Mouse (Mus musculus): ENCODE results near the gene Lingo3. TPM values are rescaled to one million over a fixed set of nuclear protein-coding genes. Genes with fewer than 3 reads are reported as not detected.

Lingo3 gene
- polyA plus RNA-seq, 1 experiment: 0.31 TPM

DNA sequence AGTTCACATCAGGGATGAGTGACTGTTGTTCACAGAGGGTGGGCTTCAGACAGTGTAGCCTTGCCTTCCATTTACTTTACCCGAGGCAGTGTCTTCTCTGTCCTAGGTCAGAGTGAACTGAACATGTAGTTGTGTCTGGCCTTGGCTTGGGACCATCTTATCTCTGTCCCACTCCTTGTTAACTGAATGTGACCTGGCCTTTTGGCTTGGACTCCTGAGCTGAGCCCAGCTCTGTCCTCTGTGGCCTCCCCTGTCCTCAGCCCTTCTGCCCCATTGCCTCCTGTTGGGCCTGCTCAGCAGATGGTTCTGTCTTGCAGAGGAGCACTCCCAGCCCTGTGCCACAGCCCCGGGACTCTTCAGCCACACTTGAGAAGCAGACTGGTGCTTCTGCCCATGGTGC lies 56.3 kb downstream of the Lingo3 start:
- no peak for TF ChIP-seq POLR2A (IDR thresholded peaks at IDR 0.05; ENCODE audit: borderline replicate concordance, extremely low read depth, low read depth, low read length)
- TF ChIP-seq CTCF (IDR thresholded peaks at IDR 0.05; ENCODE audit: insufficient read depth, low read length): no peak
- Histone ChIP-seq H3K4me1 (ENCODE audit: control insufficient read depth, insufficient read depth, low read length) (no peaks in the 10 kb centered on the region), H3K4me3 (replicated peaks; ENCODE audit: extremely low read depth, low read depth, low read length) (no peak overlapping the region)
- 81% methylated on average over 2 of the region's 2 CpGs for WGBS
- no peak for DNase-seq

DNA sequence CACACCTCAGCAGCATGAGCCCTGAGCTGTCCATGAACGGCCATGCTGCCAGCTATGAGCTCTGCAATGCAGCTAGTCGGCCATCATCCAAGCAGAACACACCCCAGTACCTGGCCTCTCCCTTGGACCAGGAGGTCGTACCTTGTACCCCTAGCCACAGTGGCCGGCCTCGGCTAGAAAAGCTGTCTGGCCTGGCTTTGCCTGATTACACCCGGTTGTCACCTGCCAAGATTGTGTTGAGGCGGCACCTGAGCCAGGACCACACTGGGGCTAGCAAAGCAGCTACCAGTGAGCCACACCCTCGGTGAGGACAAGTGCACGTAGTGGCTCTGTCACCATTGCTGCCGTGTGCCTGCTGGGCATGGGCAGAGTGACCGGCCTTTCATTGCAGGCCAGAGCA lies 57.9 kb downstream of the Lingo3 start:
- DNase-seq: no peak
- 90% methylated on average over 11 of the region's 11 CpGs for WGBS
- no peak overlapping the region for H3K4me3 ChIP-seq (replicated peaks; ENCODE audit: extremely low read depth, low read depth, low read length)
- no peak for TF ChIP-seq POLR2A (IDR thresholded peaks at IDR 0.05; ENCODE audit: borderline replicate concordance, extremely low read depth, low read depth, low read length)
- no peak for TF ChIP-seq CTCF (IDR thresholded peaks at IDR 0.05; ENCODE audit: insufficient read depth, low read length)
- H3K4me1 ChIP-seq (ENCODE audit: control insufficient read depth, insufficient read depth, low read length): no peaks in the 10 kb centered on the region

DNA sequence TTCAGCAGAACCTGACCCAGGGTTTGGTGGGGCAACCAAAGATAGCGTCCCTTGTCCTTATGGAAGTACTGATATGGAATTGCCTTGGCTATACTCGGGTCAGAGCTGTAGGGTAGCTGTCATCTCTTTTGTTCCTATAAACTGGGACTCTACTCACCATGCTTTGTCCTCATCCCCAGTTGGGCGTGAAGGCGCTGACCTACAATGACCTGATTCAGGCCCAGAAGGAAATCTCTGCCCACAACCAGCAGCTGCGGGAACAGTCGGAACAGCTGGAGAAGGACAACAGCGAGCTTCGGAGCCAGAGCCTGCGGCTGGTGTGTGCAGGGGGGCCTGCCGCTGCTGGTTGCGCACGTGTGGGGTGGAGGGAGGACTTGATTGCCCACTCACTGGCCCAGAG lies 59.0 kb downstream of the Lingo3 start:
- TF ChIP-seq POLR2A (IDR thresholded peaks at IDR 0.05; ENCODE audit: borderline replicate concordance, extremely low read depth, low read depth, low read length) (no peak), CTCF (IDR thresholded peaks at IDR 0.05; ENCODE audit: insufficient read depth, low read length) (no peak)
- WGBS: 85% methylated on average over 12 of the region's 12 CpGs
- DNase-seq: no peak
- Histone ChIP-seq H3K4me1 (ENCODE audit: control insufficient read depth, insufficient read depth, low read length) (no peaks in the 10 kb centered on the region), H3K4me3 (replicated peaks; ENCODE audit: extremely low read depth, low read depth, low read length) (no peak overlapping the region)

DNA sequence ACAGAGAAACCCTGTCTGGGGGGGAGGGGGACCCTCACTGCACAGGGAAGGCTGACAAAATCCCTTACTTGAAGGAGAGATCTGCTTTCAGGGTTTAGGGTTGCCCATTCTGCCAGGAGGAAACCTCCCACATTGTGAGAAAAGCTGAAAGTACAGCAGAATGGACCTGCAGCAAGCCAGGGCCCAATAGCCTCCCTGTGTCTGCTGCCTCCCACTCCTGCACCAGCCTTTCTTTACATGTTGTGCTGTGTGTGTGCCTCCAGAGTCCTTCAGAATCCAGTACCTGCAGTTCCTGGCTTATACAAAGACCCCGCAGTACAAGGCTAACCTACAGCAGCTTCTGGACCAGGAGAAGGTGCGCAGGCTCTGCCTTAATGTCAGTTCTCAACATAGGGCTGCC lies 59.5 kb downstream of the Lingo3 start:
- WGBS: 98% methylated on average over 2 of the region's 2 CpGs
- TF ChIP-seq POLR2A (IDR thresholded peaks at IDR 0.05; ENCODE audit: borderline replicate concordance, extremely low read depth, low read depth, low read length) (no peak), CTCF (IDR thresholded peaks at IDR 0.05; ENCODE audit: insufficient read depth, low read length) (no peak)
- Histone ChIP-seq H3K4me3 (replicated peaks; ENCODE audit: extremely low read depth, low read depth, low read length) (no peak overlapping the region), H3K4me1 (ENCODE audit: control insufficient read depth, insufficient read depth, low read length) (no peaks in the 10 kb centered on the region)
- DNase-seq: no peak

Other genes starting within 250 kb of the Lingo3 start
- 91.4 and 110 TPM in 2 replicates for gene Scamp4, start 241.2 kb downstream of the Lingo3 start, polyA plus RNA-seq (2012; rRNA removed)
- gene Adat3, start 241.2 kb downstream of the Lingo3 start, polyA plus RNA-seq (2012; rRNA removed): 10.0 and 14.1 TPM in 2 replicates
- gene Gm49322, start 238.0 kb downstream of the Lingo3 start, polyA plus RNA-seq (2012; rRNA removed): 1.6 and 2.2 TPM in 2 replicates
- gene Csnk1g2, start 221.2 kb downstream of the Lingo3 start, polyA plus RNA-seq (2012; rRNA removed): 246 and 276 TPM in 2 replicates
- 87.0 and 91.3 TPM in 2 replicates for gene Btbd2, start 187.0 kb downstream of the Lingo3 start, polyA plus RNA-seq (2012; rRNA removed)
- 267 and 338 TPM in 2 replicates for gene Mknk2, start 165.9 kb downstream of the Lingo3 start, polyA plus RNA-seq (2012; rRNA removed)
- 51.5 and 52.4 TPM in 2 replicates for gene Mob3a, start 142.1 kb downstream of the Lingo3 start, polyA plus RNA-seq (2012; rRNA removed)
- gene Izumo4, start 141.9 kb downstream of the Lingo3 start, polyA plus RNA-seq (2012; rRNA removed): 61.9 and 70.8 TPM in 2 replicates
- 111 and 136 TPM in 2 replicates for gene Ap3d1, start 101.8 kb downstream of the Lingo3 start, polyA plus RNA-seq (2012; rRNA removed)
- 29.9 and 43.0 TPM in 2 replicates for gene Dot1l, start 88.8 kb downstream of the Lingo3 start, polyA plus RNA-seq (2012; rRNA removed)
- gene Sf3a2, start 45.8 kb downstream of the Lingo3 start, polyA plus RNA-seq (2012; rRNA removed): 35.7 and 38.7 TPM in 2 replicates
- 51.2 and 58.8 TPM in 2 replicates for gene Plekhj1, start 45.4 kb downstream of the Lingo3 start, polyA plus RNA-seq (2012; rRNA removed)
- gene Amh, start 38.8 kb downstream of the Lingo3 start, polyA plus RNA-seq (2012; rRNA removed): 0.62 and 1.3 TPM in 2 replicates
- gene Jsrp1, start 30.5 kb downstream of the Lingo3 start, polyA plus RNA-seq (2012; rRNA removed): 7.7 TPM in 1 of 2 replicates, not detected in the other
- gene Oaz1, start 17.4 kb downstream of the Lingo3 start, polyA plus RNA-seq (2012; rRNA removed): 804 and 834 TPM in 2 replicates
- gene Lsm7, start 11.2 kb upstream of the Lingo3 start, polyA plus RNA-seq (2012; rRNA removed): 78.5 and 79.1 TPM in 2 replicates
- 91.7 and 93.9 TPM in 2 replicates for gene Sppl2b, start 11.2 kb upstream of the Lingo3 start, polyA plus RNA-seq (2012; rRNA removed)
- gene Tmprss9, start 27.8 kb upstream of the Lingo3 start, polyA plus RNA-seq (2012; rRNA removed): 0.06 and 0.07 TPM in 2 replicates
- 157 and 196 TPM in 2 replicates for gene Timm13, start 56.9 kb upstream of the Lingo3 start, polyA plus RNA-seq (2012; rRNA removed)
- gene Lmnb2, start 74.2 kb upstream of the Lingo3 start, polyA plus RNA-seq (2012; rRNA removed): 9.4 and 11.3 TPM in 2 replicates
- 103 and 120 TPM in 2 replicates for gene Gadd45b, start 86.0 kb upstream of the Lingo3 start, polyA plus RNA-seq (2012; rRNA removed)
- gene Gng7, start 170.9 kb upstream of the Lingo3 start, polyA plus RNA-seq (2012; rRNA removed): 2.6 and 3.0 TPM in 2 replicates
- gene Diras1, start 181.6 kb upstream of the Lingo3 start, polyA plus RNA-seq (2012; rRNA removed): 0.03 TPM in 1 of 2 replicates, not detected in the other
- gene Slc39a3, start 193.4 kb upstream of the Lingo3 start, polyA plus RNA-seq (2012; rRNA removed): 44.2 and 46.9 TPM in 2 replicates
- 182 and 183 TPM in 2 replicates for gene Sgta, start 216.1 kb upstream of the Lingo3 start, polyA plus RNA-seq (2012; rRNA removed)
- gene Thop1, start 226.0 kb upstream of the Lingo3 start, polyA plus RNA-seq (2012; rRNA removed): 31.7 and 59.6 TPM in 2 replicates